Mouse (Mus musculus) embryonic facial prominence, embryonic 10.5 days (tissue): ENCODE data around the gene Arrb2. TPM values are rescaled to one million over a fixed set of nuclear protein-coding genes. Genes with fewer than 3 reads are reported as not detected.
A peak's percentile ranks its signal among the peaks of the same experiment; 100 is the strongest.
"Not testable (repeated sequence)": the region's sequence is repeated elsewhere in the genome, so short reads cannot be mapped to it uniquely, and the experiment has no call there.

Experiments used
- DNase-seq: peaks from one replicate; pipeline ENCODE4 v3.0.0-alpha.2; 2017; ENCODE audit warnings: low spot score
- H3K27ac ChIP-seq: fragments of 300-500 bp; sonication (generic); replicated peaks from 2 replicates; pipeline ENCODE4 v1.5.1; 2016; ENCODE audit warnings: mild to moderate bottlenecking
- H3K27me3 ChIP-seq: fragments of 300-500 bp; sonication (generic); replicated peaks from 2 replicates; pipeline ENCODE4 v1.6.1; 2016; ENCODE audit warnings: low read depth, mild to moderate bottlenecking; ENCODE audit not compliant: poor library complexity, severe bottlenecking
- H3K36me3 ChIP-seq: fragments of 300-500 bp; sonication (generic); replicated peaks from 2 replicates; pipeline ENCODE4 v1.6.1; 2016; ENCODE audit warnings: mild to moderate bottlenecking, moderate library complexity
- H3K4me1 ChIP-seq: fragments of 300-500 bp; sonication (generic); 2 replicates; pipeline ENCODE4 v1.6.1; 2016
- H3K4me3 ChIP-seq: fragments of 300-500 bp; sonication (generic); 2 replicates; pipeline ENCODE4 v1.5.1; 2016; ENCODE audit warnings: mild to moderate bottlenecking, moderate library complexity
- H3K9me3 ChIP-seq: fragments of 300-500 bp; sonication (generic); 2 replicates; pipeline ENCODE4 v1.6.1; 2016; ENCODE audit warnings: mild to moderate bottlenecking
- WGBS: fragments of 180-500 bp; shearing (Covaris S2); methylation state at CpG from one replicate; pipeline ENCODE4 v1.1.7; 2016; 5-methylcytosine and 5-hydroxymethylcytosine counted together
- polyA plus RNA-seq: library from polyadenylated mRNA; unstranded; fragments of >200 nt; fragmentation: Nextera tagmentation; extraction: Ambion mirVana; gene quantifications from 2 replicates; pipeline ENCODE4 v1.2.1, GENCODE M21; 2016

The Arrb2 gene
- polyA plus RNA-seq, 1 experiment from 2014 or later = 28.4 TPM

DNA sequence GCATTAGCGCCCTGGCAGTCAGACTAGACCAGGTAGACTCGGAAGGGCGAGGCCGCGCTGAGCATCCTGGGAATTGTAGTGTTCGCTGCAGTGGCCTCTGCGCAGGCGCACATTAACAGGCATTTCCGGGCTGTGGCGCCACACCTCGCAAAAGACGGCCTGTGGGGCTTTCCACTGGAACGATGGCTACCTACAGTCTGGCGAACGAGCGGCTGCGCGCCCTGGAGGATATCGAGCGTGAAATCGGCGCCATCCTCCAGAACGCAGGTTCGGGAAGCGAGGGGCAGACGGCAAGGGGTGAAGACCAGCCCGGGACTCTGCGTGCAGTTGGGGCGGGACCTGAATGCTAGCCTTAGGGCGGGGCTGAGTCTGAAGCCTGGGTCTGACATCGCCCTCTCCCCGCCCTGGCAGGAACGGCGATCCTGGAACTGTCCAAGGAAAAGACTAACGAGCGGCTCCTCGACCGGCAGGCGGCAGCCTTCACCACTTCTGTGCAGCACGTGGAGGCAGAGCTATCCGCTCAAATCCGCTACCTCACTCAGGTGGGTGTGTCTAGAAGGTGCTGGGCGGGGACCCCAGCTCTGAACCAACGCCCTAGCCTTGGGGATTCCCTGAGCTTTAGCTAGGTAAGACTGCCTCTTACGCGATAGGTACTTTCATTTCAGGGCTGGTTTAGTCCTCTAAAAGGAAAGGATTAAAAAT is 19.5 kb downstream of the Arrb2 start, which contains the start of gene Med11:
TSS of gene Med11 (plus strand) at position 123 of the 702 bp plus-strand sequence.
- under 1% methylated on average over 46 of the region's 46 CpGs for WGBS
- H3K36me3 ChIP-seq = peaks cover 17% of the 10 kb centered on the region
- peak within 1 kb of the TSS; percentile 97 for H3K27ac ChIP-seq
- peak; percentile 96 for DNase-seq
- peaks cover 19% of the 10 kb centered on the region for H3K4me1 ChIP-seq
- no peaks in the 10 kb centered on the region for H3K27me3 ChIP-seq
- peak within 1 kb of the TSS; percentile 82 for H3K4me3 ChIP-seq
- no peaks in the 10 kb centered on the region for H3K9me3 ChIP-seq

DNA sequence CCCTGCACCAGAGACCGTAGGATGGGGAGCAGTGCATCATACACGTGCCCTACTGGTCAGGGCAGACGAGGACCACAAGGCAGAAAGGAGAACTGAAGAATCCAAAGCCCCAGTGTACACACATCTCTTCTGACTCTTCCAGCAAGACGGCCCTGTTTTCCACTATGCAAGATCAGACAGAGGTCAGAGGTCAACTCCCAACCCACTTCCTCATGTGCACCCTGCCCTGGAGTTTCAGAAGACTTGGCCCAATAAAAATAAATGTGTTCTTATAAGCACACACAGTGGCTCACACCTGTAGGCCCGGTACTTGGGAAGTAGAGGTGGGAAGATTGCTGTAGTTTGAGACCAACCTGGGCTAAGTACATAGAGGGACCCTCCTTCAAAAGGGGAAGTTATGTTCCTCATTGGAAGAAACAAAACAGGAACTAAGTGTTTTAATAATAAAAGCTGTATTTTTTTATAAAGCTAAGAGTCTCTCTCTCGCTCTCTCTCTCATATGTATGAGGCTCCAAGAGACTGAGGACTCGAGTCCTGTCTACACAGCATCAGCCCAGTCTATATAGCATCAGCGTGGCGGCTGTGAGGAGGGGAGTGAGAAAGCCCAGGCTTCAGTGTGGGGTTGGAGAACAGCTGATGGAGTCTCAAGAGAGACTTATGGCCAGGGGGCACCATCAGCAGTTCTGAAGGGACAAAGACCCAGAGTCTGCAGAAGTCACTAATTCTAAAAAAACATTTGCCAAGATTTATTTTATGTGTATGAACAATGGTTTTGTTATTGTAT is 21.0 kb downstream of the Arrb2 start:
- no peaks in the 10 kb centered on the region for H3K9me3 ChIP-seq
- no peak overlapping the region for H3K27ac ChIP-seq
- peaks cover 9% of the 10 kb centered on the region for H3K27me3 ChIP-seq
- H3K4me1 ChIP-seq = peaks cover 19% of the 10 kb centered on the region
- no peak for DNase-seq
- WGBS = 86% methylated on average over 9 of the region's 9 CpGs
- H3K4me3 ChIP-seq = peak overlapping the region; percentile 30; the same call in 1 of the 2 replicates
- H3K36me3 ChIP-seq = peaks cover 17% of the 10 kb centered on the region

- Histone ChIP-seq H3K9me3 (no peaks in the 10 kb centered on the region), H3K4me3 (peak within 1 kb of the TSS; percentile 65), H3K4me1 (peaks cover 14% of the 10 kb centered on the region), H3K36me3 (peaks cover 7% of the 10 kb centered on the region), H3K27me3 (peaks cover 64% of the 10 kb centered on the region), H3K27ac (peak within 1 kb of the TSS; percentile 44; the same call in 1 of the 2 replicates)
- WGBS = 19% methylated on average over 32 of the region's 32 CpGs
- peak; percentile 20 for DNase-seq
Measured at GRCm38 (mm10) chr11:70458688-70459600, 26.5 kb downstream of the Arrb2 start, which contains the start of gene Zmynd15. Zmynd15 (plus strand) TSS chr11:70459433.

- Histone ChIP-seq H3K27me3 (peaks cover 71% of the 10 kb centered on the region), H3K36me3 (peaks cover 7% of the 10 kb centered on the region; the same call in 1 of the 2 replicates), H3K9me3 (no peaks in the 10 kb centered on the region), H3K27ac (peak within 1 kb of the TSS; percentile 44; the same call in 1 of the 2 replicates), H3K4me1 (peaks cover 19% of the 10 kb centered on the region), H3K4me3 (peak within 1 kb of the TSS; percentile 65)
- DNase-seq = peak; percentile 41
- WGBS = 5% methylated on average over 30 of the region's 30 CpGs
Measured at GRCm38 (mm10) chr11:70459601-70460101, 27.2 kb downstream of the Arrb2 start, which contains the start of gene Cxcl16. Cxcl16 (minus strand) TSS chr11:70459984.

GRCm38 (mm10) chr11:70463970-70464369 is 31.5 kb downstream of the Arrb2 start:
- peaks cover 91% of the 10 kb centered on the region for H3K27me3 ChIP-seq

DNA sequence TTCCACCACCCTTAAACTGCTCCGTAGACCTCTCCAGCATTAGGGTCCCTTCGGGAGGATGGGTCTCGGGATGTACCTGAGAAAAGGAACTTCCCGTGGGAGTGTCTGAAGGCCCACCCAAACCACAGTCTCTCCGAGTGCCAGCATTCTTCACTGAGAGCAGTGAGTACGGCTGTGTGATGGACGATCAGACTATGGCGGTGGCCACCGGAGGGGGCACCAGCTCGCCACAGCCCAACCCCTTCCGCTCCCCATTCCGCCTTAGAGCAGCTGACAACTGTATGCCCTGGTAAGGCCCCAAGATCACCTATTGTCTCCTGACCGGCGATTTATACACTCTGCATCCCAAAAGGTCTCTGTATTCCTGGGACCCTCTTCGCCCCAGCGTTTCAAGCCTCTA is 32.8 kb downstream of the Arrb2 start:
- peak overlapping the region; percentile 57; the same call in 1 of the 2 replicates for H3K27ac ChIP-seq
- H3K36me3 ChIP-seq = no peaks in the 10 kb centered on the region
- 23% methylated on average over 16 of the region's 16 CpGs for WGBS
- DNase-seq = peak; percentile 45
- peak overlapping the region; percentile 38 for H3K4me3 ChIP-seq
- H3K4me1 ChIP-seq = peaks cover 19% of the 10 kb centered on the region
- peaks cover 79% of the 10 kb centered on the region for H3K27me3 ChIP-seq
- H3K9me3 ChIP-seq = no peaks in the 10 kb centered on the region

More at GRCm38 (mm10) chr11:70463970-70464369, 31.5 kb downstream of the Arrb2 start:
- Histone ChIP-seq H3K36me3 (no peaks in the 10 kb centered on the region), H3K9me3 (no peaks in the 10 kb centered on the region), H3K4me1 (peaks cover 29% of the 10 kb centered on the region), H3K4me3 (no peak overlapping the region), H3K27ac (no peak overlapping the region)
- 68% methylated on average over 5 of the region's 5 CpGs for WGBS
- no peak for DNase-seq

DNA sequence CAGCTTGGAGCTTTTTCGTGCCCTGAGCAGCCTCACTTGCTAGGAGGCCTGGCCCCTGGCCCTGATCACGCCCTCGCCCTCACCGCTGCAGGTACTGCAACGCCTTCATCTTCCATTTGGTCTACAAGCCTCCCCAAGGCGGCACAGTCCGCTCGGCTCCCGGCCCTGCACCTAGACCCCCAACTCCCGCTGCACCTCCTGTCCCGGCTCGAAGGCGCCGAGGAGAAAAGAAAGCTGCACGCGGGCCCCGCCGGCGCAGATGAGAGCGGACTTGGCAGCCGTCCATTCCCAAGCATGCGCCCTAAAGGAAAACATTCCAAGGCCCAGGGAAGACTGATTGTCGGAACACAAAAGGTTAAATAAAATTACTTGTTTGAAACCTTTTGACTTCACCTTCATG is 33.4 kb downstream of the Arrb2 start:
- Histone ChIP-seq H3K9me3 (no peaks in the 10 kb centered on the region), H3K27me3 (peaks cover 73% of the 10 kb centered on the region), H3K27ac (peak overlapping the region; percentile 57), H3K36me3 (no peaks in the 10 kb centered on the region), H3K4me1 (peaks cover 19% of the 10 kb centered on the region), H3K4me3 (peak overlapping the region; percentile 38)
- 14% methylated on average over 23 of the region's 23 CpGs for WGBS
- DNase-seq = peak; percentile 26

GRCm38 (mm10) chr11:70467902-70468619 is 35.6 kb downstream of the Arrb2 start:
- Histone ChIP-seq H3K27ac (no peak overlapping the region), H3K27me3 (peaks cover 51% of the 10 kb centered on the region), H3K4me1 (peaks cover 19% of the 10 kb centered on the region), H3K4me3 (no peak overlapping the region), H3K9me3 (no peaks in the 10 kb centered on the region), H3K36me3 (no peaks in the 10 kb centered on the region)
- WGBS = 86% methylated on average over 5 of the region's 5 CpGs
- DNase-seq = no peak

GRCm38 (mm10) chr11:70469764-70470163 is 37.3 kb downstream of the Arrb2 start:
- Histone ChIP-seq H3K27ac (no peak overlapping the region), H3K9me3 (no peaks in the 10 kb centered on the region), H3K4me1 (peaks cover 13% of the 10 kb centered on the region), H3K4me3 (no peak overlapping the region), H3K36me3 (no peaks in the 10 kb centered on the region), H3K27me3 (peaks cover 34% of the 10 kb centered on the region)
- WGBS = 89% methylated on average over 3 of the region's 3 CpGs
- DNase-seq = no peak

DNA sequence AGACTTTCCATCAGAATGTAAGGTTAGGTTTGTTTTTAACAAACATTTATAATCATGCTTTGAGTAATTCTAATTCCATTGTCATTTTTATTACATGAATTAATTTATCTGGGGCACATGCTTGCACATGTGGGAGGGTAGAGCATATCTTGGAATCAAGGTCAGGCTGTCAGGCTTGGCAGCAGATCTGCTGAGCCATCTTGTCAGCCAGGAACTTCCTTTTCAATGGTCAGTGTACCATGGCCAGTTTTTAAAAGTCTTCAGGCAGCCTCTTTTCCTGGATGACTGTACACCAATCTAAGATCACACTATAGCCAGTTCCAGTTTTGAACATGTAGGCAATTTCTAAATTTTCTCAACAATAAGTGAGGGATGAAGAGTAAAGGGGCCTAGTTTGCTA is 40.3 kb downstream of the Arrb2 start:
- Histone ChIP-seq H3K27ac (no peak overlapping the region), H3K36me3 (no peaks in the 10 kb centered on the region), H3K4me3 (no peak overlapping the region), H3K27me3 (peaks cover 4% of the 10 kb centered on the region; the same call in 1 of the 2 replicates), H3K9me3 (no peaks in the 10 kb centered on the region), H3K4me1 (no peaks in the 10 kb centered on the region)
- no peak for DNase-seq

DNA sequence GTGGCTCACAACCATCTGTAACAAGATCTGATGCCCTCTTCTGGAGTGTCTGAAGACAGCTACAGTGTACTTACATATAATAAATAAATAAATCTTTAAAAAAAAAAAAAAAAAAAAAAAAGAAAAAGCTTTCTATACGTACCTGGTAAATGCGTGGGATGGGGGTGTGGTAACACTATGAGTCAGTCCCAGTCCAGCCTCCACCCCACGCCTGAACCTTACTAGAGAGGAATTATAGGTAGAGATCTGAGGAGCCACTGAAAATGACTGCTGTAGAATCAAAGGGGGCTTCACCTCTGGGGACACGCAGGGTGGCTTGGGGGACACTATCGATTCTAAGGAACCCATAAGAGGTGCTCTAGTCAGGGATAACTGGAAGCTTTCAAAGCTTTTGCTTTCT is 40.9 kb downstream of the Arrb2 start:
- DNase-seq, H3K27ac ChIP-seq, H3K36me3 ChIP-seq, H3K9me3 ChIP-seq, H3K27me3 ChIP-seq, H3K4me1 ChIP-seq, H3K4me3 ChIP-seq: not testable (repeated sequence)
- WGBS = 94% methylated on average over 5 of the region's 5 CpGs
